Mouse (Mus musculus): Measurements from ENCODE around the gene Akt1s1. TPM values are rescaled to one million over a fixed set of nuclear protein-coding genes. Genes with fewer than 3 reads are reported as not detected.
A peak's percentile ranks its signal among the peaks of the same experiment; 100 is the strongest.

Akt1s1 gene
- polyA plus RNA-seq, 1 experiment from 2014 or later: 38.0 TPM

GRCm38 (mm10) chr7:44901230-44901722 is 52.5 kb downstream of the Akt1s1 start:
- Histone ChIP-seq H3K4me1 (replicated peaks; ENCODE audit: control insufficient read depth, insufficient read depth, low read length) (peaks cover 7% of the 10 kb centered on the region), H3K4me2 (replicated peaks; ENCODE audit: low read depth, low read length) (peak overlapping the region; percentile 29), H3K9me3 (ENCODE audit: control insufficient read depth, low read length) (no peaks in the 10 kb centered on the region), H3K27me3 (ENCODE audit: control insufficient read depth, insufficient read depth, low read length) (no peaks in the 10 kb centered on the region), H3K27ac (ENCODE audit: low read depth, low read length) (0 out of 2 replicates have a peak overlapping the region, but pooled peaks have one; percentile 39), H3K9ac (ENCODE audit: low read depth, low read length) (no peak overlapping the region; the same call in 1 of the 2 replicates), H3K4me3 (ENCODE audit: low read depth, low read length) (0 out of 2 replicates have a peak overlapping the region, but pooled peaks have one; percentile 14), H3K36me3 (ENCODE audit: control insufficient read depth, insufficient read depth, low read length) (peaks cover 6% of the 10 kb centered on the region; the same call in 1 of the 2 replicates)
- 20% methylated on average over 21 of the region's 21 CpGs for WGBS
- peak; percentile 33; the same call in 1 of the 2 replicates for ATAC-seq (ENCODE audit: low FRiP score)
- DNase-seq (ENCODE audit: low spot score): peak; percentile 74

MicroRNA genes within 50 kb of the gene (microRNA counts, 519-probe panel; counts per million panel counts)
- not detected for microRNA mmu-miR-707

Other genes starting within 250 kb of the Akt1s1 start
- gene Myh14, start 178.1 kb upstream of the Akt1s1 start, polyA plus RNA-seq (2014; fragmentation: Nextera tagmentation; extraction: Ambion mirVana): 1.9 and 2.3 TPM in 2 replicates
- not detected in 2 replicates for gene Izumo2, start 140.2 kb upstream of the Akt1s1 start, polyA plus RNA-seq (2014; fragmentation: Nextera tagmentation; extraction: Ambion mirVana)
- gene Vrk3, start 100.6 kb upstream of the Akt1s1 start, polyA plus RNA-seq (2014; fragmentation: Nextera tagmentation; extraction: Ambion mirVana): 32.5 and 36.7 TPM in 2 replicates
- 3.0 and 3.7 TPM in 2 replicates for gene Zfp473, start 97.9 kb upstream of the Akt1s1 start, polyA plus RNA-seq (2014; fragmentation: Nextera tagmentation; extraction: Ambion mirVana)
- gene Nup62, start 32.9 kb upstream of the Akt1s1 start, polyA plus RNA-seq (2014; fragmentation: Nextera tagmentation; extraction: Ambion mirVana): 44.2 and 62.3 TPM in 2 replicates
- gene Il4i1, start 32.6 kb upstream of the Akt1s1 start, polyA plus RNA-seq (2014; fragmentation: Nextera tagmentation; extraction: Ambion mirVana): 0.60 and 1.7 TPM in 2 replicates
- 1.9 and 2.0 TPM in 2 replicates for gene Atf5, start 32.3 kb upstream of the Akt1s1 start, polyA plus RNA-seq (2014; fragmentation: Nextera tagmentation; extraction: Ambion mirVana)
- 60.9 and 65.5 TPM in 2 replicates for gene Tbc1d17, start 88 bp downstream of the Akt1s1 start, polyA plus RNA-seq (2014; fragmentation: Nextera tagmentation; extraction: Ambion mirVana)
- 26.3 and 27.6 TPM in 2 replicates for gene Pnkp, start 8.1 kb downstream of the Akt1s1 start, polyA plus RNA-seq (2014; fragmentation: Nextera tagmentation; extraction: Ambion mirVana)
- gene Ptov1, start 20.8 kb downstream of the Akt1s1 start, polyA plus RNA-seq (2014; fragmentation: Nextera tagmentation; extraction: Ambion mirVana): 314 and 331 TPM in 2 replicates
- gene Med25, start 43.7 kb downstream of the Akt1s1 start, polyA plus RNA-seq (2014; fragmentation: Nextera tagmentation; extraction: Ambion mirVana): 72.7 and 76.2 TPM in 2 replicates
- 13.9 and 18.7 TPM in 2 replicates for gene Fuz, start 47.1 kb downstream of the Akt1s1 start, polyA plus RNA-seq (2014; fragmentation: Nextera tagmentation; extraction: Ambion mirVana)
- 82.7 and 85.0 TPM in 2 replicates for gene Ap2a1, start 80.5 kb downstream of the Akt1s1 start, polyA plus RNA-seq (2014; fragmentation: Nextera tagmentation; extraction: Ambion mirVana)
- gene Tsks, start 94.2 kb downstream of the Akt1s1 start, polyA plus RNA-seq (2014; fragmentation: Nextera tagmentation; extraction: Ambion mirVana): 0.09 and 0.14 TPM in 2 replicates
- gene Cpt1c, start 125.9 kb downstream of the Akt1s1 start, polyA plus RNA-seq (2014; fragmentation: Nextera tagmentation; extraction: Ambion mirVana): 23.4 and 23.5 TPM in 2 replicates
- gene Prmt1, start 137.6 kb downstream of the Akt1s1 start, polyA plus RNA-seq (2014; fragmentation: Nextera tagmentation; extraction: Ambion mirVana): 249 and 259 TPM in 2 replicates
- gene Irf3, start 148.7 kb downstream of the Akt1s1 start, polyA plus RNA-seq (2014; fragmentation: Nextera tagmentation; extraction: Ambion mirVana): 59.6 and 63.9 TPM in 2 replicates
- 54.2 and 56.8 TPM in 2 replicates for gene Bcl2l12, start 149.7 kb downstream of the Akt1s1 start, polyA plus RNA-seq (2014; fragmentation: Nextera tagmentation; extraction: Ambion mirVana)
- gene Scaf1, start 167.4 kb downstream of the Akt1s1 start, polyA plus RNA-seq (2014; fragmentation: Nextera tagmentation; extraction: Ambion mirVana): 44.0 and 49.6 TPM in 2 replicates
- 21.2 and 21.6 TPM in 2 replicates for gene Rras, start 169.0 kb downstream of the Akt1s1 start, polyA plus RNA-seq (2014; fragmentation: Nextera tagmentation; extraction: Ambion mirVana)
- gene Prr12, start 203.9 kb downstream of the Akt1s1 start, polyA plus RNA-seq (2014; fragmentation: Nextera tagmentation; extraction: Ambion mirVana): 13.0 and 16.0 TPM in 2 replicates
- gene Nosip, start 213.4 kb downstream of the Akt1s1 start, polyA plus RNA-seq (2014; fragmentation: Nextera tagmentation; extraction: Ambion mirVana): 58.2 and 62.7 TPM in 2 replicates
- 15.7 and 17.1 TPM in 2 replicates for gene Prrg2, start 213.7 kb downstream of the Akt1s1 start, polyA plus RNA-seq (2014; fragmentation: Nextera tagmentation; extraction: Ambion mirVana)
- gene Rcn3, start 243.2 kb downstream of the Akt1s1 start, polyA plus RNA-seq (2014; fragmentation: Nextera tagmentation; extraction: Ambion mirVana): 134 and 149 TPM in 2 replicates

All from hindbrain, embryonic 11.5 days (tissue).